ENCODE assay signal across 24 mouse cellular contexts in genomic region chr1:151493826-151494225, GRCm38 (mm10).
"Had no signal": no experiment of that assay in that cellular context is flagged by ENCODE, and none has a peak within 500 bp of the region (broad histone marks: within the 10 kb centered on the region; RNA-seq: fewer than 3 reads in every experiment).

No protein-coding gene starts in this region.

- H3K36me3 ChIP-seq: heart, embryonic 13.5 days; heart, embryonic 15.5 days; hindbrain, embryonic 13.5 days; hindbrain, embryonic 15.5 days; limb, embryonic 12.5 days had no signal

- ATAC-seq: forebrain, postnatal 0 days; hindbrain, postnatal 0 days; intestine, embryonic 16.5 days had no signal

- H3K27me3 ChIP-seq: heart, embryonic 13.5 days; heart, embryonic 15.5 days; hindbrain, embryonic 13.5 days; hindbrain, embryonic 15.5 days; limb, embryonic 12.5 days had no signal

- H3K9me3 ChIP-seq: heart, embryonic 13.5 days; heart, embryonic 15.5 days; hindbrain, embryonic 13.5 days; hindbrain, embryonic 15.5 days; limb, embryonic 10.5 days; limb, embryonic 12.5 days had no signal

- H3K9ac ChIP-seq: forebrain, postnatal 0 days; heart, embryonic 13.5 days; heart, embryonic 15.5 days; hindbrain, embryonic 13.5 days; hindbrain, embryonic 15.5 days; limb, embryonic 12.5 days had no signal

- H3K27ac ChIP-seq: heart, embryonic 13.5 days; heart, embryonic 15.5 days; hindbrain, embryonic 13.5 days; hindbrain, embryonic 15.5 days; hindbrain, postnatal 0 days; kidney, postnatal 0 days; limb, embryonic 10.5 days; limb, embryonic 12.5 days had no signal

- H3K4me3 ChIP-seq: heart, embryonic 13.5 days; heart, embryonic 15.5 days; hindbrain, embryonic 13.5 days; hindbrain, embryonic 15.5 days; limb, embryonic 10.5 days; limb, embryonic 12.5 days had no signal

- DNase-seq: forebrain, postnatal 0 days; gastrocnemius, postnatal 14 days; gastrocnemius, postnatal 36 days; heart, adult 18-20 months; heart, postnatal 14 days; heart, postnatal 36 days; kidney, adult 11 months; kidney, adult 2 months; kidney, postnatal 14 days; kidney, postnatal 36 days; layer of hippocampus, adult 9-11 months; layer of hippocampus, postnatal 36 days; liver had no signal

- H3K4me2 ChIP-seq: heart, embryonic 11.5 days; heart, embryonic 13.5 days; heart, embryonic 15.5 days; hindbrain, embryonic 13.5 days; hindbrain, embryonic 15.5 days; limb, embryonic 12.5 days; liver, embryonic 11.5 days had no signal
